Mouse (Mus musculus): Measurements from ENCODE around the gene BC051665. TPM values are rescaled to one million over a fixed set of nuclear protein-coding genes. Genes with fewer than 3 reads are reported as not detected.

The BC051665 gene
- not detected in 2 replicates for polyA plus RNA-seq (2014; fragmentation: Nextera tagmentation; extraction: Ambion mirVana)

DNA sequence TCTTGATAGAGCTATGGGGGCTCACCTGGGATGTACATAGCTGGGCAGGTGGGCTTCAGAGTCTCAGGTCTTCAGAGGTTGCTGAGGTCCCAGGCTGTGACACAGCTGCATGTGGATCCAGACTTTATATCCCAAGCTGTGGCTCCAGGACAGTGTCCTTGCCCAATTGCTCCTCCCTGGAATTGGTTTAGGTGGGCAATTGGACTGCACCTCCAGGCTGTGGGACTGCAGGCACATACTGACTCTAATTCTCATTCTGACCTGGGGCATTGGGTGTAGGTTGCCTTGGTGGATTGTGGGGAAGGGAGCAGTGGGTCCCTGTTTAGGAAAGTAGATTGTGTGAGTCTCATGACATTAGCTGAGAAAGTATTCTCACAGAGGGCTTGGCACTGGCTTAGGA, at the start of gene BC051665:
BC051665 (minus strand) TSS at position 101 of the 400 bp plus-strand sequence.
- no peak within 1 kb of the TSS for H3K4me2 ChIP-seq
- no peaks in the 10 kb centered on the region for H3K4me1 ChIP-seq (ENCODE audit: control insufficient read depth, insufficient read depth, low read length)
- ATAC-seq (ENCODE audit: low FRiP score) = no peak
- H3K27ac ChIP-seq (ENCODE audit: low read depth, low read length) = no peak within 1 kb of the TSS
- no peaks in the 10 kb centered on the region for H3K9me3 ChIP-seq (ENCODE audit: control insufficient read depth, low read length)
- H3K36me3 ChIP-seq (ENCODE audit: control insufficient read depth, insufficient read depth, low read length) = no peaks in the 10 kb centered on the region
- H3K4me3 ChIP-seq (ENCODE audit: low read depth, low read length) = no peak within 1 kb of the TSS
- no peaks in the 10 kb centered on the region for H3K27me3 ChIP-seq (ENCODE audit: control insufficient read depth, insufficient read depth, low read length)
- no peak for DNase-seq (ENCODE audit: low spot score, missing footprints)
- H3K9ac ChIP-seq (ENCODE audit: low read length) = no peak within 1 kb of the TSS

GRCm38 (mm10) chr13:60826052-60826451, 39.9 kb upstream of the BC051665 start:
- H3K27me3 ChIP-seq (ENCODE audit: control insufficient read depth, insufficient read depth, low read length) = no peaks in the 10 kb centered on the region

DNA sequence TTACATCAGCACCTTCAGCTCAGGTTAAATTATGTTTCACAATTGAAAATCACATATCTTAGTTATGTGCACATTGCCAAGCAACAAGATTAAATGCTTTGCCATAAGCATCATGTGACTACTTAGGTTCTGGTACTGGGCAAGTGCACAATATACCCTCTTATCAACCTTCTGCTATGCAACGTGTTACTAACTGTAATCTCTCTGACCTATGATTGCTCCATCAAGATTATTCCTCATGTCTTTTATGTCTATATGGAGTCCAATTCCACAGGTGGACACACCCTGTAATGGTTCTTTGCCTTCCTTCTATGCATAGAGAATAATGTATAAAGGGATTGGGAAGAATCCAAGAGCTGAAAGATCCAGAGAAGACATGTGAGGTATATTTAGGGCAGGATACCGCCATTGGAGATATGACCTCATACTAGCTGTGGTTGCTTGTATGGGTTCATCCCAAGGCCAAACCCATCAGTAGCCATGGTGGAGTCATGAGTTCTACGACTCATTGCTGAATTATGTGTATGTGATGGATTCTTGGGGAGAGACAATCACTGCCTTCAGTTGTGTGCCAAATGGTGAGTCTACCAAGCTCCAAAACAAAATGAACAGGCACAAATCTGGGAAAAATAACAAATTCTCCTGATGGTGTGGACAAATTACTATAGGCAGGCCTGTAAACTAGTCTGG, 34.5 kb upstream of the BC051665 start:
- DNase-seq (ENCODE audit: low spot score, missing footprints) = no peak
- H3K4me1 ChIP-seq (ENCODE audit: control insufficient read depth, insufficient read depth, low read length) = no peaks in the 10 kb centered on the region
- H3K27me3 ChIP-seq (ENCODE audit: control insufficient read depth, insufficient read depth, low read length) = no peaks in the 10 kb centered on the region
- no peak for ATAC-seq (ENCODE audit: low FRiP score)
- H3K27ac ChIP-seq (ENCODE audit: low read depth, low read length) = no peak overlapping the region
- 71% methylated on average over 3 of the region's 3 CpGs for WGBS
- H3K4me3 ChIP-seq (ENCODE audit: low read depth, low read length) = no peak overlapping the region
- H3K9me3 ChIP-seq (ENCODE audit: control insufficient read depth, low read length) = no peaks in the 10 kb centered on the region
- H3K36me3 ChIP-seq (ENCODE audit: control insufficient read depth, insufficient read depth, low read length) = no peaks in the 10 kb centered on the region
- no peak overlapping the region for H3K9ac ChIP-seq (ENCODE audit: low read length)
- H3K4me2 ChIP-seq = no peak overlapping the region

More at GRCm38 (mm10) chr13:60826052-60826451, 39.9 kb upstream of the BC051665 start:
- Histone ChIP-seq H3K4me2 (no peak overlapping the region), H3K4me1 (ENCODE audit: control insufficient read depth, insufficient read depth, low read length) (no peaks in the 10 kb centered on the region), H3K36me3 (ENCODE audit: control insufficient read depth, insufficient read depth, low read length) (no peaks in the 10 kb centered on the region), H3K27ac (ENCODE audit: low read depth, low read length) (no peak overlapping the region), H3K9ac (ENCODE audit: low read length) (no peak overlapping the region), H3K9me3 (ENCODE audit: control insufficient read depth, low read length) (no peaks in the 10 kb centered on the region), H3K4me3 (ENCODE audit: low read depth, low read length) (no peak overlapping the region)
- 61% methylated on average over 3 of the region's 3 CpGs for WGBS
- ATAC-seq (ENCODE audit: low FRiP score) (no peak), DNase-seq (ENCODE audit: low spot score, missing footprints) (no peak)

GRCm38 (mm10) chr13:60819469-60819868, 33.3 kb upstream of the BC051665 start:
- no peak overlapping the region for H3K4me3 ChIP-seq (ENCODE audit: low read depth, low read length)
- no peaks in the 10 kb centered on the region for H3K36me3 ChIP-seq (ENCODE audit: control insufficient read depth, insufficient read depth, low read length)
- no peak for ATAC-seq (ENCODE audit: low FRiP score)
- DNase-seq (ENCODE audit: low spot score, missing footprints) = peak; percentile 93
- WGBS = 14% methylated on average over 7 of the region's 7 CpGs
- no peak overlapping the region for H3K27ac ChIP-seq (ENCODE audit: low read depth, low read length)
- no peak overlapping the region for H3K9ac ChIP-seq (ENCODE audit: low read length)
- H3K4me2 ChIP-seq = no peak overlapping the region
- no peaks in the 10 kb centered on the region for H3K9me3 ChIP-seq (ENCODE audit: control insufficient read depth, low read length)
- H3K4me1 ChIP-seq (ENCODE audit: control insufficient read depth, insufficient read depth, low read length) = no peaks in the 10 kb centered on the region
- no peaks in the 10 kb centered on the region for H3K27me3 ChIP-seq (ENCODE audit: control insufficient read depth, insufficient read depth, low read length)

- H3K4me3 ChIP-seq (ENCODE audit: low read depth, low read length) = no peak overlapping the region
- WGBS = 70% methylated on average over 1 of the region's 1 CpGs
- ATAC-seq (ENCODE audit: low FRiP score) (no peak), DNase-seq (ENCODE audit: low spot score, missing footprints) (no peak)
- H3K4me1 ChIP-seq (ENCODE audit: control insufficient read depth, insufficient read depth, low read length) = no peaks in the 10 kb centered on the region
- no peak overlapping the region for H3K4me2 ChIP-seq
- no peaks in the 10 kb centered on the region for H3K9me3 ChIP-seq (ENCODE audit: control insufficient read depth, low read length)
- H3K27me3 ChIP-seq (ENCODE audit: control insufficient read depth, insufficient read depth, low read length) = no peaks in the 10 kb centered on the region
- H3K36me3 ChIP-seq (ENCODE audit: control insufficient read depth, insufficient read depth, low read length) = no peaks in the 10 kb centered on the region
- H3K27ac ChIP-seq (ENCODE audit: low read depth, low read length) = no peak overlapping the region
- no peak overlapping the region for H3K9ac ChIP-seq (ENCODE audit: low read length)
Measured at GRCm38 (mm10) chr13:60813722-60814121, 27.6 kb upstream of the BC051665 start.

- Histone ChIP-seq H3K27me3 (ENCODE audit: control insufficient read depth, insufficient read depth, low read length) (no peaks in the 10 kb centered on the region), H3K4me1 (ENCODE audit: control insufficient read depth, insufficient read depth, low read length) (no peaks in the 10 kb centered on the region), H3K27ac (ENCODE audit: low read depth, low read length) (no peak overlapping the region), H3K4me2 (no peak overlapping the region), H3K9ac (ENCODE audit: low read length) (no peak overlapping the region), H3K4me3 (ENCODE audit: low read depth, low read length) (no peak overlapping the region), H3K36me3 (ENCODE audit: control insufficient read depth, insufficient read depth, low read length) (no peaks in the 10 kb centered on the region), H3K9me3 (ENCODE audit: control insufficient read depth, low read length) (no peaks in the 10 kb centered on the region)
- ATAC-seq (ENCODE audit: low FRiP score) = no peak
- DNase-seq (ENCODE audit: low spot score, missing footprints) = no peak
- WGBS = 86% methylated on average over 6 of the region's 6 CpGs
Measured at GRCm38 (mm10) chr13:60812768-60813167, 26.6 kb upstream of the BC051665 start.

- WGBS = 82% methylated on average over 2 of the region's 2 CpGs
- Histone ChIP-seq H3K9me3 (ENCODE audit: control insufficient read depth, low read length) (no peaks in the 10 kb centered on the region), H3K4me2 (no peak overlapping the region), H3K27ac (ENCODE audit: low read depth, low read length) (no peak overlapping the region), H3K9ac (ENCODE audit: low read length) (no peak overlapping the region), H3K36me3 (ENCODE audit: control insufficient read depth, insufficient read depth, low read length) (no peaks in the 10 kb centered on the region), H3K4me1 (ENCODE audit: control insufficient read depth, insufficient read depth, low read length) (no peaks in the 10 kb centered on the region), H3K27me3 (ENCODE audit: control insufficient read depth, insufficient read depth, low read length) (no peaks in the 10 kb centered on the region), H3K4me3 (ENCODE audit: low read depth, low read length) (no peak overlapping the region)
- no peak for ATAC-seq (ENCODE audit: low FRiP score)
- no peak for DNase-seq (ENCODE audit: low spot score, missing footprints)
Measured at GRCm38 (mm10) chr13:60809690-60810089, 23.5 kb upstream of the BC051665 start.

DNA sequence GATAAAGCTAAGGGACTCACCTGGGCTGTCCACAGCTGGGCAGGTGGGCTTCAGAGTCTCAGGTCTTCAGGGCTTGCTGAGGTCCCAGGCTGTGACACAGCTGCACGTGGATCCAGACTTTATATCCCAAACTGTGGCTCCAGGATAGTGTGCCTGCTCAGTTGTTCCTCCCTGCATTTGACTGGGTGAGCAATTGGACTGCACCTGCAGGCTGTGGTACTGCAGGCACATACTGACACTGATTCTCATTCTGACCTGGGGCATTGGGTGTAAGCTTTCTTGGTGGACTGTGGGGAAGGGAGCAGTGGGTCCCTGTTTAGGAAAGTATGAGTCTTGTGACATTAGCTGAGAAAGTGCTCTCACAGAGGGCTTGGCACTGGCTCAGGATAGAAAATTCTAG, 16.6 kb upstream of the BC051665 start, which contains the start of gene Ctsll3:
Ctsll3 (minus strand) TSS at position 101 of the 400 bp plus-strand sequence.
- ATAC-seq (ENCODE audit: low FRiP score) (no peak), DNase-seq (ENCODE audit: low spot score, missing footprints) (no peak)
- whole genome bisulfite sequencing = 76% methylated on average over 1 of the region's 1 CpGs

DNA sequence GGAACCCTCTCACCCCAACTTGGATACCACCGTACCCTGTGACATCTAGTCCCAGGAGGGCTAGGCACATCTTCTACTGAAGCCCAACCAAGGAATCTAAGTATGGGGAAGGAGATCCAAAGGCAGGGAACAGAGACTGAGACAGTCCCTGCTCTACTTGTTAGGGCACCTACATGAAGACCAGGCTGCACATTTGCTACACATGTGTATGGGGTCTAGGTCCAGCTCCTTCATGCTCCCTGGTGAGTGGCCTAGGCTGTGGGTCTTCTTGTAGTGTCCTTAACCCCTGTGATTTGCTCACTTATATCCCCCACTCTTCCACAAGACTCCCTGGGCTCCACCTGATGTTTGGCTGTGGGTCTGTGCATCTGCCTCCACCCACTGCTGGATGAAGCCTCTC, 3.3 kb upstream of the BC051665 start:
- WGBS = 77% methylated on average over 1 of the region's 1 CpGs
- H3K4me3 ChIP-seq (ENCODE audit: low read depth, low read length) = no peak overlapping the region
- DNase-seq (ENCODE audit: low spot score, missing footprints) (no peak), ATAC-seq (ENCODE audit: low FRiP score) (no peak)
- H3K27ac ChIP-seq (ENCODE audit: low read depth, low read length) = no peak overlapping the region
- no peak overlapping the region for H3K4me2 ChIP-seq
- no peaks in the 10 kb centered on the region for H3K9me3 ChIP-seq (ENCODE audit: control insufficient read depth, low read length)
- H3K9ac ChIP-seq (ENCODE audit: low read length) = no peak overlapping the region
- H3K36me3 ChIP-seq (ENCODE audit: control insufficient read depth, insufficient read depth, low read length) = no peaks in the 10 kb centered on the region
- H3K27me3 ChIP-seq (ENCODE audit: control insufficient read depth, insufficient read depth, low read length) = no peaks in the 10 kb centered on the region
- no peaks in the 10 kb centered on the region for H3K4me1 ChIP-seq (ENCODE audit: control insufficient read depth, insufficient read depth, low read length)

More for the DNA sequence above, 16.6 kb upstream of the BC051665 start, which contains the start of gene Ctsll3:
- no peak within 1 kb of the TSS for H3K27ac ChIP-seq (ENCODE audit: low read depth, low read length)
- no peaks in the 10 kb centered on the region for H3K4me1 ChIP-seq (ENCODE audit: control insufficient read depth, insufficient read depth, low read length)
- H3K4me3 ChIP-seq (ENCODE audit: low read depth, low read length) = no peak within 1 kb of the TSS
- no peak within 1 kb of the TSS for H3K9ac ChIP-seq (ENCODE audit: low read length)
- H3K4me2 ChIP-seq = no peak within 1 kb of the TSS
- no peaks in the 10 kb centered on the region for H3K36me3 ChIP-seq (ENCODE audit: control insufficient read depth, insufficient read depth, low read length)
- no peaks in the 10 kb centered on the region for H3K27me3 ChIP-seq (ENCODE audit: control insufficient read depth, insufficient read depth, low read length)
- H3K9me3 ChIP-seq (ENCODE audit: control insufficient read depth, low read length) = no peaks in the 10 kb centered on the region
